Mouse (Mus musculus) left cerebral cortex, postnatal 36 days (tissue): ENCODE measurements around the gene Lpar3. TPM values are rescaled to one million over a fixed set of nuclear protein-coding genes. Genes with fewer than 3 reads are reported as not detected.
"Not testable (repeated sequence)": the region's sequence is repeated elsewhere in the genome, so short reads cannot be mapped to it uniquely, and the experiment has no call there.

Experiments
- DNase-seq, 2 experiments: peaks; one replicate each; pipeline ENCODE4 v3.0.0; 2021 to 2022; ENCODE audit warnings: low spot score in 2 of 2, mixed read lengths in 1 of 2
- intact Hi-C: fragments of 180-260 bp; cut with DNase I; formaldehyde crosslinking; loops from one replicate; pipeline ENCODE4 v1.15.1; 2025
- total RNA-seq, 2 experiments: library from RNA; stranded (reverse); gene quantifications; 2 replicates each; pipeline ENCODE4 v1.2.3; 2021

Lpar3 gene
- total RNA-seq, 2 experiments from 2014 or later = 0.32 to 0.68 TPM

DNA sequence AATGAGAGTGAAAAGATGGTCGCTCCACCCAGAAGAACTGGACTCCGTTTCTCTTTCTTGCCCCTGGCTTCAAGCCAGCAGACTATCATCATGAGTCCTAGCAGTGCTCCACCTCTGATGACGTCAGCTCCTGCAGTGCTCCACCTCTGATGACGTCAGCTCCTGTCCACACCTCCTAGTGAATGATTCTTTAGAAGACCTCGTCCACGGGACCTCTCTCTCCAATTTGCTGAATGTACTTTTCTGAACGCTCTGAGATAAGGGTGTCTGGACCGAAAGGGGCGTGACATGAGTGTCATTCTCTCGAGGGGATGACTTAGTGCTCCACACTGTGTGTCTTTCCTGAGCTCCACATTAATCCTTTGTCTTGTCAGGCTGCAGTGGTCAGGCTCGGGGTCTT is 15.5 kb upstream of the Lpar3 start:
- intact Hi-C loops = no loop called here
- DNase-seq = no peak

DNA sequence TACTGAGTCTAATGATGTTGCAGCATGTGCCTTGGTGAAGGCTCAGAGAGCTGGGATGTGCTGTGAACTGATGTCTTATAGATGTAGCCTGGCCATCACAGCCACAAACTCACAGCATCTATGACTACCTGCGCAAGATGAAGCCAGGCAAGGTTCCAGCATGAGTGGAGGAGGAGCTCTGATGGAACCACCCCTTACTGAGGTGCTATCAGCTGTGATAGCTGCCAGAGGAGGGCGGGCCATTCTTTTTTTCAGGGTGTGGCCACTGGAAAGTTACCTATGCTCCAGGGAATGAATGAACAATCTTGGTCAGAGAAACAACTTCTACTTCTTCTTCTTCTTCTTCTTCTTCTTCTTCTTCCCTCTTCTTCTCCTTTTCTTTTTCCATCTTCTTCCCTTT is 14.1 kb upstream of the Lpar3 start:
- intact Hi-C loops = no loop called here
- no peak for DNase-seq

DNA sequence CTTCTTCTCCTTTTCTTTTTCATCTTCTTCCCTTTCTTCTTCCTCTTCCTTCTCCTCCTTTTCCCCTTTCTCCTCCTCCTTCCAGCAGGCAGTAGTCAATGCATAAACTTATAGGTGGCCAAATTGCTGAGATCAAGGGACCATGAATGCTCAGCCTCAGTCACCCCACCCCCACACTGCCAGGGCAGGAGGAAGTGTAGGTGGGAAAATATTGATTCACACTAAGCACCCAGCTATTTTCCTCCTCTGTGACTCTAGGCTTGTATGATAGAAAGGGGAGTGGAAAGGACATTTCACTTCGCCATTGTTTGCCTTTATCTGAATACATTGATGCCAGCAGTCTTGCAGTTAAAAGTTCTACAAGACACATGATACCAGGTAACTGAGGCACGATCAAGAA is 13.3 kb upstream of the Lpar3 start:
- no peak for DNase-seq
- intact Hi-C loops = no loop called here

DNA sequence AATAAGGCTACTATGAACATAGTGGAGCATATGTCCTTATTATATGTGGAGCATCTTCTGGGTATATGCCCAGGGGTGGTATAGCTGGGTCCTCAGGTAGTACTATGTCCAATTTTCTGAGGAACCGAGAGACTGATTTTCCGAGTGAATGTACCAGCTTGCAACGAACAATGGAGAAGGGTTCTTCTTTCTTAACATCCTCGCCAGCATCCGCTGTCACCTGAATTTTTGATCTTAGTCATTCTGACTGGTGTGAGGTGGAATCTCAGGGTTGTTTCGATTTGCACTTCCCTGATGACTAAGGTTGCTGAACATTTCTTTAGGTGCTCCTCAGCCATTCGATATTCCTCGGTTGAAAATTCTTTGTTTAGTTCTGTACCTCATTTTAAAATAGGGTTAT is 11.0 kb upstream of the Lpar3 start:
- not testable (repeated sequence) for DNase-seq

DNA sequence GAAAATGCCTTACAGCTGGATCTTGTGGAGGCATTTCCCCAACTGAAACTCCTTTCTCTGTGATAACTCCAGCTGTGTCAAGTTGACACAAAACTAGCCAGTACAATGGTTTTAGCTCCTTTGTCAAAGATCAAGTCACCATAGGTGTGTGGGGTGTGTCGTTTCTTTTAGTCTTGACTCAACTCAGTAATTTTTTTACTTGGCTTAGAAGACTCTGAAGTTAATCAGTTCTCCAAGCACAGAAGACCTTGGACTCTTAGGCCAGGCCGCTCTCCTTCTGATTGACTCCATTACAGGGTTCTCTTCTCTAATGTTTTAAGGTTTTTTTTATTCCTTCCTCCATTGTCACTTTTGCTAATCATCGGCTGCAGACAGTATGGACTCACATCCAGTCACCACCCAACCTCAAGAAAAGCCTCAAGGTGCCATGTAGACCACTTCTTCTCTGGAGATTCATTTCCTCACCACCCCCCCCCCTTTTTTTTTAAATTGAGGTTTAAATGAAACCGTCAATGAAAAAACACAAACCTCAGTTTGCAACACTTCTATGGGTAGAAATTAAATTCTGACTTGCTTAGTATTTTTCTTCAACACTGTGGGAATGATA is 9.5 kb upstream of the Lpar3 start:
- intact Hi-C loops = no loop called here

More for the DNA sequence above, 11.0 kb upstream of the Lpar3 start:
- intact Hi-C loops = not testable (repeated sequence)

DNA sequence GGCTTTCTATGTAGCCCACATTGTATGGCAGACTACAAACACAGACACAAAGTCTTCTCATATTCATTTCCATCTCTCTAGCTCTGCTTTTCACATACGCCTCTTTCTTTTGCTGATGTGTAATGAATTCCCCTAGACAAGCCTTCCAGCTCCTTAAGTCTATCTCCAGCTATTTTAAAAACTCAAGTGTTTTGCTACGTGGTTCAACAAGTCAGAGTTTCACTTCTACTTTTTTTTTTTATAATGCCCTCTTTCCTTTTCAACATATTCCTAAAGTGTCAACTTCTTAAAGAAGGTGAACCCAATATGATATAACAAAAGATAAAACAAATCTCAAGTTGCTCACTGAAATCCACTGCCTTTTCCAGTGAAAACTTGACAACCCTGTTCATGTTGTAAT is 8.8 kb upstream of the Lpar3 start:
- intact Hi-C loops = no loop called here

More for the DNA sequence above, 9.5 kb upstream of the Lpar3 start:
- no peak for DNase-seq

DNA sequence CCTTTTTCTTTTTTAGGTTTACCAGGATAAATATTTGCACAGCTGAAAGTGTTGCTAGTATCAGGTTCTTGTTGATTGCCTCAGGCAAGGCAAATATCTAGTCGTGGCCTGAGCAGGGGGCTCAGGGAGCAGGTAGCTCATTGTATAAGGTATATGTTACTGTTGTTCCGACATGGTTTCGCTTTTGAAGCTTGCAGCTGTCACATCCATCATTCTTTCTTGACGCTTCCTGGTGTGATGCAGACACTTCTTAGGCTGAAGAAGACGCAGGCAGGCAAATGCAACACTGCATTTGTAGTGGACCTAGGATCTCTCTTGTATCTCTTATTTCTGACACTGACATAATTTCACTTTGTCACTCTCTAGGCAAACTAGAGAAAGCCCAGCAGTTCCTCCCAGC is 7.4 kb upstream of the Lpar3 start:
- intact Hi-C loops = no loop called here

More for the DNA sequence above, 8.8 kb upstream of the Lpar3 start:
- DNase-seq = no peak

DNA sequence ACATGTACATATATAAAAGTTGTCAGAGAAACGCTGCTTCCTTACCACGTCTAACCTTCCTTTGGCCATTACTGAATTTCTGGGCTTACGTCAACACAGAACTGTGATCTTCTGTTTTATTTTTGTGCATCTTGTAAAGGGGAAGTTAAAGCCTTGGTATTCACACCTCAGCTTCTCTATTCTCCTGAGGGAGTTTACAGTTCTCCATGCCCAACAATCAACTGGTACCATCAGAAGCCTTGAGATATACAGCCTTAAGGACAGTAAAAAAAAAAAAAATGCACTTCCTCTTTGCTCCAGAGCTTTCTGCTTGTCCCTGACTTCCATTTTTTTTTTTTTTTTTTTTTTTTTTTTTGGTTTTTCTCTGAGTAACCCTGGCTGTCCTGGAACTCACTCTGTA is 4.2 kb upstream of the Lpar3 start:
- no peak for DNase-seq
- intact Hi-C loops = no loop called here

More for the DNA sequence above, 7.4 kb upstream of the Lpar3 start:
- DNase-seq = no peak

DNA sequence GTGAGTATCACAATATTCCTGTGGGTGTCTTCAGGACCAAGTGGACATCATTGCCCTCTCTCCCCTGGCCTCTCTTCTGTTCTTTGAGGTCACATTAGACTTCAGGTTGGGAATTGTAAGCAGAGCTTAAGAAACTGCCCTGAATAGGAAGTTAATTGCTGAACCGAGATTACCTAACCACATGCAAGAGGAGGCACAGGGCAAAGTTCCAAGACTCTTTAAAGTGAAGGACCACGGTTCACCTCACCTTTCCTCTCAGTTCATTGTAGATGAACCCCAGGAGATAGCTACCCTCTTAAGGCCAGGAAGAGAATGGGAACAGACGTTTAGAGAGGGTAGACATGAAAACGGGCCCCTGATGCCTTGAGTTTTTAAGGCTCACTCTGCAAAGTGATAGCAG is 3.5 kb downstream of the Lpar3 start:
- intact Hi-C loops = no loop called here
- no peak for DNase-seq

DNA sequence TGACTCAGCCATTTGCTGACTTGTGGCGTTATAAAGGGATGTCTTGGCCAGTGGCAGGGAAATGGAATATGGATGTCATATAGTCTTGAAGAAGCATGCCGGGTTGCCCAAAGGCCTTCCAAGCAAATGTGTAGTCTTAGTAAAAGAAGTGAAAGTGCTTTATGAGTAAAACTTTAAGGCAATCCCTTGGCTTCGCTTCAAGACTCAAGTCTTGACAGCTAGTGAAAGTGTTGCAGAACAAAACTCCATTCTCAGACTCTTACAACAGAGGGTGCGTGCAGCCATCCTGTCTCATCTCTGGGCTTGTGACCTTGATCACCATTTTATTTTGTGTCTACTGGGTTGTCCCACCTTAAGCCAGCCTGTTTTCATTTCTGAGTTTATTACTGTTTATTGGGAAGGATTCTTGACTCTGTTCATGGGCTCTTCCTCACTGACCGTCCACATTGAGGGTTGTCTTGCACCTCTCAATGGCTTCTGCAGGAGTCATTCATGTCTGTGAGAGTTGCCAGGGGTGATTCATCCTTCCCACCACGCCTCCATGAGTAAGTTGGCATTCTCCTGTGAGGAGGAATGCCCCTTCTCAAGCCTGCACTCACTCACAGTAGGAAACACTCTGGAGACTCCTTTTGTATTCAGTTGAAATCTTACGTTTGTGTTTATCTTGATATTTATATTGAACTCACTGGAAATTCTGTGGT is 4.4 kb downstream of the Lpar3 start:
- intact Hi-C loops = no loop called here
- DNase-seq = no peak

DNA sequence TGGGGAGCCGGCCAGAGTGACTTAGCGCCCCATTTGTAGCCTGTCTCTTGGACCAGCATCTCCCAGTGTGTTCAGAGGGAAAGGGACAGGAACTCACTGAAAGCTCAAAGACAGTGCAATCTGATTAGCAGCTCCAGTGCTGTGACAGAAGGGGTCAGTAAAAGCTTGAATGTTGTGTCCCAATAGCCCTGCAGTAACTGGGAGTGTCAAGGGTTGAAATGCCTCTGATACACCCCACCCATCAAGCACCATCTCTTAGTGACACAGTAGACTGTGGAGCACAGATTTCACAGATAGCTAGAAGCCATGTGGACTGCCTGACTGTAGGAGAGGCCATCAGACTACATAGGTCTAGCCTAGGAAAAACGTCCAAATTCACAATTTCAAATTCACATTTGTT is 6.7 kb downstream of the Lpar3 start:
- intact Hi-C loops = no loop called here
- DNase-seq = no peak

DNA sequence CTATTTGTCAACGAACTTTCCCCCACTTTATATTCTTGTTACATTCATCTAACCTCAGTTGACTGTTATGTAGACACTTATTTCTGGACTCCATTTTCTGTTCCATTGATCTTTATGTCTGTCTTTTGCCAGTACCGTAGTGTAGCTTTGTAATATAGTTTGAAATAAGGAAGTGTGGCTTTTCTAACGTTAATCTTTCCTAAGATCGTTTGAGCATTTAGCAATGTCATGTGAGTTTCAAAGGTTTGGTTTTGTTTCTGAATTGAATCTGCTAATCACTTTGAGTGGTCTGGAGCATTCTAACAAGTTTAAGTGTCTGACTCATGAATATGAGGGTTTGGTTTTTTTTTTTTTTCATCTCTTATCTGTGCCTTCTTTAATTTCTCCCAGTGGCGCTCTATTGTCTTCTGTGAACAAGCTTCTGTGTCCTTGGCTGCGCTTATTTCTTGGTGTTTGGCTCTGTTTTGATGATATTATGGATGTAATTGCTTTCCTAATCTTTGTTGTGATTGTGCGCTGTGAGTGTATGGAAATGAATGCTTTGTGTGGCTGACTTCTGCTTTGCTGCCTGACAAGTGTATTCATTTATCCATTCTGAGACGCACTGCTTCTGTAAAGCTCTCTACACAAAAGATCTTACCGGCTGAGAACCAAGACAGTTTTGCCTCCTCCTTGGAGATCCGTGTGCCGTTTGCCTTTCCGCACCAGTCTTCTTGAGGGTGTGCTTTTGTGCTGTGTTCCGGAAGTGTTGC is 8.0 kb downstream of the Lpar3 start:
- no peak for DNase-seq
- intact Hi-C loops = no loop called here

DNA sequence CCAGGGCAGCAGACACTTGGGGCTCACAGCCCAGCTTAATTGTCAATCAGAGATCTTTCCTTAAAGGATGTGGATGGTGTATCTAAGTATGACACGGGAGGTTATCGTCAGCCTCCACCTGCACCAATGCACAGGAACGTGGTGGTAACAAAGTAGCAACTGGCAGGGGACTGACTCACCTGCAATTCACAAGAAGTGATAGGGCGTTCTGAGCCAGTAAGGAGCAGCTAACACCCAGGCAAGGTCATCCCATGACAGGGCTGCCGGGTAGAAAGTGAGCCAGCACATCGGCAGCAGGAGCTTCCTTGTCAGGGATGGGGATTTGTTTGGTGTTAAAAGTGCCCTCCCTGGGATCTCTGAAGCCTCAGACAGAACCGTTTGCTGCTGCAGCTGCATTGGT is 11.9 kb downstream of the Lpar3 start:
- intact Hi-C loops = no loop called here
- no peak for DNase-seq

DNA sequence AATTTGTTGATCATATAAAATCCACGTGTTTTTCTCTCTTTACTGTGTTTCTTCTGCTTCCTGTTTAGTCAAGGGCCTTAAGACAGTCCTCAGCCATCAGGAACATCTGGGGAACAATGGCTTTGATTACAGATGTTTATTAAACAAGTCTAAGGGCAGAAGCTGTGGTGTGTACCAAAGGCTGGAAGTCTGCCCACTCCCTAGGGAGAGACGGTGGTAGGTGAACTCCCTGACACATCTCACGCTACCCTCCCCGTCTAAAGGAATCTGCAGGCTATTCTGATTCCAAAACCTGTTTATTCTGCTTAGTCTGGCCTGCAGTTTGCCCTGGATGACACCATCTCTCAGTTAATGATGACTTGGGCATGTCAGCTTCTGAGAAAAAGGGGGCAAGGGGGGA is 13.0 kb downstream of the Lpar3 start:
- no peak for DNase-seq
- intact Hi-C loops = no loop called here

DNA sequence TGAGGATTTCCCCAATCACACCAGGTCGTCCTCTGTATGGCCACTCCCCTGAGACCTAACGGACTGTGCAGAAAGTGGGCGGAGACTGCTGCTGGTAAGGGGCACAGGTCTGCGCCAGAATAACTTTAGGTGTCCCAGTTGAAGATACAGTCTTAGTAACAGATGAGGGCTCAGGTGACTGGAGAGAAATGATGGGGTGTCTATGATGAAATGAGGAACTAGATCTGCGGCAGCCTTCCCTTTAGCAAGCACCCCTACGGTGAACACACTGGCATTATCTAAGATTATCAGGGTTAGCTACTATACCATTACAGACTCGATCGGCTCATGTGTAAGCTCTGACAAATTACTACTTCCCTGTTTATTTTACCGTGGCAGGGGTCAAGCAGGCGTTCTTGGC is 13.8 kb downstream of the Lpar3 start:
- intact Hi-C loops = no loop called here
- no peak for DNase-seq

DNA sequence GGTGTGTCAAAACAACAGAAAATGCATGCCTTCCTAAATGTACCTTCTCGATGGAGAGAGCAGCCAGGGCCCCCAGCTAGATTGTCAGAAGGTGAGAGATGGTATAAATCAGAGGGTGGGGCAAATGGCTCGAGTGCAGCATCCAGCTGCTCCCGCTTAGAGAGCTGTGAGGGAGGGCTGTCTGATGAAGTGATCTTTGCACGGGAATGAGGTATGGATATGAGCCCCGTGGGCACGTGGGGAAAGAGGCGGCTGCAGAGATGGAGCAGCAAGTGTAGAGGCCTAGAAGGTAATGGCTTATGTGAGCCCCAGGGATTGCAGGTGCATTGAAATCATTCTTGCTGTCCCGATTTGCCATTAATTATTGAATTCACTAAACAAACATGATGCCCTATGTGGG is 15.5 kb downstream of the Lpar3 start:
- DNase-seq = no peak
- intact Hi-C loops = no loop called here

DNA sequence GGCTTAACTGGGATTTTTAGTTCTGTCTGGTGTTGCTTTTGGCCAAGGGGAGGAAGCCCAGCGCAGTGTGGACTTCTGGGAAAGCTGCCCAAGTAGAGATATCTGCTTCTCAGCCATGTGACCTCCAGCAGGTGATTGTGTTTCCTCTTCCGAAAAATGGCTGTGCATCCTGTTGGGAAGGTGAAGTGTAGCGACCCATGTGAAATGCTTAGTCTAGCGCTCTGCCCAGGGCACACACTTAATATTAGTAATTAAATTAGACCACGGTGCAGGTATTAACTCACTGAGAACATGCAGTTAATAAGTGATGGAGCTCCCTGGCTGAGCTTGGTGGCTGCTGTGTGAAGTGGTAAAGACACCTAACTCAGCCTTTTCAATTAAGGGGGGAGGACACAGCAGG is 16.9 kb downstream of the Lpar3 start:
- DNase-seq = no peak
- intact Hi-C loops = no loop called here

DNA sequence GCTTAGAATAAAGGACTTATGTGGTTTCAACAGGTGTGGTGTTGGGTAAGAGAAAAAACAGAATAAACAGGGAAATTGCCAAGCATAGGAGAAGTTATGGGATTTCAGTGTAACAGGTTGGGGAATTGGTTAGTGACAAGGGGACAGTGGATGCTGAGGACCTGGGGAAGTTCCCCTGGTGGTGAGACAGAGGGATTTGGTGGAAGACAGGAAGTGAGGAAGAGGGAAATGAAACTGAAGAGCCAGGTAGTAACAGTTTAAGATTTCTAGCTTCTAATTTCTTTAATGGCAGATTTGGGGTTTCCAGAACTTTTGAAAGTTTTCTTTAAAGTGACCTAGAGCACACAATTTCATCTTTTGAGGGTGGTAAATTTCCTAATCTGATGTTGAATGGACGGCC is 23.9 kb downstream of the Lpar3 start:
- intact Hi-C loops = no loop called here

DNA sequence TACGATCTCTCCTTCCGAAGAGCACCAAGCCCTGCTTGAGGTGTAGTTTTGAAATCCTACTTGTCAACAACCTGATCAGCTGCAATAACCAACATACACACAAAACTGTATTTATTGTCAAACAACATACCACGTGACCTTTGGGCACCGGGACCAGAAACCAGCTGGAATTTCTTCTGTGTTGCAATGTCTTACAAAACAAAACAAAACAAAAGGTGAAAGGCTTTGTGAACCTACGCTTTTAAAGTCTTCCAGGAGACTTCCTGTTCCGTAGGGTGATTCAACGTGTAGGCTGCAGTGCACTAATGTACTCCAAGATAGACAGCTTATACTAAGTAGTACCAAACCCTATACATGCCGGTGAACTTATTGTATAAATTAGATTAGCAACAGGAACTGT is 25.8 kb downstream of the Lpar3 start:
- intact Hi-C loops = no loop called here

More for the DNA sequence above, 23.9 kb downstream of the Lpar3 start:
- no peak for DNase-seq

DNA sequence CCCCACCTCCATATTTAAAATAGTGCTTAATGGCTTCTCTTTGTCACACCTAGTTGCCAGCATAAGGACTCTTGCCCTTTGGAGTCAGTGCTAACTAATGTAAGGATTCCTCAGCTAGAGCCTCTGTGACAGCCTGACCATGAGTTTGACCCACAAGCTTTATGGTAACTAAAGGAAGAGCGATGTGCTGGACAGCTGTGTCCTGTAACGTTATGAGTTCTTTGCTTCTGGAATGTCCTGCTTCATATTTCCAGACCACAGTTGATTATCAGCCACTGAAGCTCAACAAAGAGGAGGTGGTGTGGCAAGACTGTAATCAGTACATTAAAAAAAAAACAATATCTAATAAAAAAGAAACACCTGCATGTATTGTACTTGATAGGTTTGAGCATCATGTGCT is 26.2 kb downstream of the Lpar3 start:
- no peak for DNase-seq
- intact Hi-C loops = no loop called here

More for the DNA sequence above, 25.8 kb downstream of the Lpar3 start:
- no peak for DNase-seq

DNA sequence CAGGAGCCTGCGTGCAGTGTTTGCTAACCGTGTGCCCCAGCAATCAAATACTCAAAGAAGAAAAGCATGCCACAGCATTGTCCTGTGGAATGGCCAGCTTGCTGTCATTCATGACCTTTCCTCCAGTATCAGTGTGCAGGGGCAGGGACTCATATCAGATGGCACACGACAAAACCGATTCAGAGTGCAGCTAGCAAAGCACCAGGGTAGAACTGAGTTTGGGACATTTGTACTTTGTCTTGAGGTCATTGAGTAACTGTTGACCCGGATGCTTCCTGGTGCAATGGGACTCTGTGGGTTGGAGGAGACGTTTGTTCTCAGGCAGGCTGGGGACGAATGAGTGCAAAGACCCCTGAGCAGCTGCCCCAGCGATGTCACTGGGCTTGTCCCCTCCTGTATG is 29.1 kb downstream of the Lpar3 start:
- no peak for DNase-seq
- intact Hi-C loops = no loop called here
